Mouse (Mus musculus) gonadal fat pad, adult 2 months (tissue): ENCODE results near the gene Rbms1. TPM values are rescaled to one million over a fixed set of nuclear protein-coding genes. Genes with fewer than 3 reads are reported as not detected.

Source experiments
- DNase-seq: peaks from one replicate; pipeline ENCODE4 v3.0.0-alpha.2; 2012; ENCODE audit warnings: low read depth
- polyA plus RNA-seq: library from polyadenylated mRNA; depleted of rRNA; stranded (reverse); fragments of >200 nt; gene quantifications from 2 replicates; pipeline ENCODE4 v1.2.3, GENCODE M21; 2012

Rbms1 gene
- polyA plus RNA-seq, 1 experiment: 102 TPM

DNA sequence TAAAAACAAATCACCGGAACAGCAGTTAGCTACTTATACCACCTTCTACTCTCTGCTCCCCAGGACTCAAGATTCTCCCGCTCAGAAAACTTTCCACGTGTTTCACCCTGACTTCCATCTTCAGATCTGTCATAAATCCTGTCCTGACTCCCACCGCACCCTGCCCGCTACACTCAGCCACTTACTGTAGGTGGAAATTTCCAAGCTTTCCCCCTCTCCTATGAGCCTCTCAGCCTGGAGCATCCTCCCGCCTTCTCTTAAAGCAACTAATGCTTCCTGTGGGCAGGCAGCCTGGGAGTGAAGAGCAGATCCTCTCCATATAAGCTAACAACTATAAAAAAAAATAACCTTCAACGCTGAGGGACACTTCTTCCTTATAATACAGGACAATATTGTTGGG is 44.6 kb downstream of the Rbms1 start:
- DNase-seq: no peak

DNA sequence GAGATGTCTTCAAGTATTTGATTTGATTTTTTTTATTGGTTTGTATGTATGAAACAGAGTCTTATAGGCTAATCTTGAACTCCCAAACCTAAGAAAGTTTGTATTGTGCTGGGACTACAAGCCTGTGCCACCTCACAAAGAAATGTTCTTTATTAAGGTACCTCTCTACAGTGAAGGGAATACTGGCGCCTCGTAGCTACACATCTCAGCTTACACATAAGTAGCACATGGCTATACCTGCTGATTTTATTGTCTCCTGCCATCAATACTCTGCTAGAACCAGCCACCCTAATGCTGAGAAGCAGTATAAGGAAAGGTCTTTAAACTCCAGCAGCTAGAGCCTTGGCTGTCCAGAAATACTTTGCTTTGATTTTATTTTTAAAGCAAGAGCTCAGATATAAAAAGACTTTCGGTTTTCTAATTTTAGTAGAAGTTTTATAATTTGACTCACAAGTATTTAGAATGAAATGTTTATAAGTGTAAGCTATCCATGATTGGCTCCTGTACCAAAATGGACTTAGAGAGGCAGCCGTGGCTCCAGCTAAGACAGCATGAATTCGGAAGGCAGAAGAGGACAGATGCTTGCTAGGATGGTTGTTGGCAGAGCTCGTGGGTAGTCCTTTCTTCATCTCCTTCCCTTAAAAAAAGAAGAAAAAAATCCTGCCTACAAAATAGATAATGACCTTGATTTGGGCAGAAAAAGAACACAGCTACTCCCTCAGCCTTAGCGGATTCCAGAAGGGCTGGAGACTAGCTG is 48.3 kb downstream of the Rbms1 start:
- DNase-seq: no peak

DNA sequence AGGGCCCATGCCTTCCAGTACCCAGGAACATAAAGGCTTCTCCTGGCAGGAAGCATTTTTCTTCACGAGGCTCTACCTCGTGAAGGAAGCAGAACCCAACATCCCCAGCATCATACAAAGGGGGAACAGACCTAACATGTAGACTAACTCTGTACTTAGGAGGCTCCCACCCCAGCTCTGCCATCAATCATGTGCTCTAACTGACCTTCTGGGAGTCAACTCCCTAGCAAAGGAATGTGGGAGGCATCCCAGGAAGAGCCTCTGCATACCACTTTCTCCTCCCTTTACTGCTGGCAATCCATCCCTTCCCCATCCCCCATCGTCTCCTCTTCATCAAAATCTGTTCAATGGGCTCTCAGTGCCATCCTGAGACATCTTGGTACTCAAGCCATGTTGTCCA is 49.7 kb downstream of the Rbms1 start:
- DNase-seq: no peak

DNA sequence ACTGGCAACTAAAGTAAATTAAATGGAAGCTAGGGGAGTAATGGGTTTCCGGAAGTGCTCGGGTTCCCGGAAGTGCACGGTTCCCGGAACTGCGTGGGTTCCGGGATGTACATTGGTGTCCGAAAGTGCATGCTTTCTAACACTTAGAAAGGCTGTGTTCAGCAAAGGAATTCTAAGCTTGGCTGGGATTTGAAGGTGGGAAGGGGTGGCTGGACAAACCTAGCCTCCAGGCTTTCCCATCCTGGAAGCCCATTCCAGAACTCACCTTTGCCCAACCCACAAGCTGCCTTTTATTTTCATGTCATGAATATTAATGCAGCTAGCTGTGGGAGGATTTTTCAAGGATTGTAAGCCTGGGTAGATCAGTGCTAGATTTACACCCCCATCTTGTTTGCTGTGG is 51.3 kb downstream of the Rbms1 start:
- DNase-seq: no peak

DNA sequence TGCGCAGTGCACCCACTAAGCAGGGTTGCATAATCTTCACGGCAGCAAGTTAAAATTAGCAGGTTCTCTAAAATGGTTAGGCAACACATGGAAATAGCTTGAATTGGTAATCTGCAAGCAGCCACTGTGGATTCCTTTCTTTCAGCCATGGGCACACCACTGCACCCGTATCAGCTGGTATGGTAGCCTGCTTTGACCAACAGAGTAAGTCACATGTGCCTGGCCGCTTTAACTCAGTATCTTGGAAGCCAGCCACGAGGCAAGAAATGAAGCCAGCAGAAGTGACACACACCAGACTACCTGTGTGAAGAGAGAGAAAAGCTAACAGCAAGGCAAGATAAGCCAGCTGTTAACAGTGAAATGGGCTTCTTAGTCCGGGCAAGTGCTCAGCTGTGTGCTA is 52.2 kb downstream of the Rbms1 start:
- no peak for DNase-seq

DNA sequence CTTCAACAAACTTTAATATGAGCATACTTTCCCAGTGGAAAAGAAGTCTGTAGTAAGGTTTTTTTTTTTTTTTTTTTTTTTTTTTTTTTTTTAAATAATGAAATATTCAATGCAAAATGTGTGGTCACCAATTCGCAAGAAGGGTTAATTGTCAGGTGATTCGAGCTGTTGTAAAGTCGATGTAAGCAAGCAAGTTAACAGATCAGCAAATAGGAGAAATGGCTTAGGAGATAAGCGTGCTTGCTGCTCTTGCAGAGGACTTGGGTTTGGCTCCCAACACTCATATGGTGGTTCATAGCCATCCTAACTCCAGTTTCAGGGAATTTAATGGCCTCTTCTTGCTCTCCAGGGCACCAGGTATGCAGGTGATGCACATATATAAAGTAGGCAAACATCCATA is 54.4 kb downstream of the Rbms1 start:
- DNase-seq: no peak

DNA sequence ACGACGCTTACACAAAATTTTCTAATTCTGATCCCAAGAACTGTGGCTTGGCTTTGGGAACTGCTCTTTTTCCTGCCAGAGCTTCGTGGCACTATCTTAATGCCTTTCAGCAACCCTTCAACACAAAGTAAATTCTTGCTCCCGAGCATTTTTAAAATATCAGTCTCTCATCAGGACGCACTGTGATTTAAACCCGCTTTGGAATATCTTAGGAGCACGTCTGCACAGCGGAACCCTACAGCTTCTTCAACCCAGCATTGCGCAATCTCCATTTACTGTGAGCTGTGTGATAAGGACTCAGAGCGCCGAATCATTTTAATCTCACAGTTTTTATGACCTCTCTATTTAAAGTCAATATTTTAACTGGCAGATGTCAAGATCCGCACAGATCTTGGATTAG is 54.9 kb downstream of the Rbms1 start:
- no peak for DNase-seq

DNA sequence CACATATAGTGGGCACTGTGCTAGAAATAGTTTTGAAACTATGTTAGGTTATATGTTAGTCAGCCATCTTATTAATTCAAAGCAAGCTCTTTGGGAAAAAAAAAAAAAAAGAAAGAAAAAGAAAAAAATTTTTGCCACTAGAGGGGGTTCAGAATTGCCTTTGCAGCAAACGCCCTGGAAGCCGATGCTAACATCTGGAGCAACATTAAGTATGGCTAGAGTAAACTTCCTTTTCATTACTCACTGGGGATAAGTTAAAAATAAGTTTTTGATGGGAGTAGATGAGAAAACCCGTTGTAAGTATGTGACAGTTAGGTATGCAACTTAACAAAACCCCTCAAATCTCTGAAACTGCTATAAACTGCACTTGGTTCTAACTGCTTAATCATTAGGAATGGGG is 57.7 kb downstream of the Rbms1 start:
- no peak for DNase-seq

DNA sequence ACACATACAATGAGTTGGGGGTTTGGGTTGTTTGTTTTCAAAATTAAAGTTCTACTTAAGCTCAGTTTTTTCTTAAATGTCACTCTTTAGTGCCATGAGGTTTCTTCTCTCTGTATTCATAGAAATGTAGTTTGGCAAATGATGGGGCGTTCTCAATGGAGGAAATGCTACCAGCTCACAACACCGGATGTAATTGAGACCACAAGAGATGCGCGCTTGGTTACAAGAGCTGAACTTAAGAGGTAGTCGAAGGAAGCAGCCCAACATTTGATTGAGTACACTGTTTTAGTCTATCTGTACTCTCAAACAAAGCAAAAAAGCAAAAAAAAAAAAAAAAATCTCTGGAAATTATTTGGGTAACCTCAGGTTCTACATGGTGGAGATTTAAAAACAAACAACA is 58.9 kb downstream of the Rbms1 start:
- no peak for DNase-seq

DNA sequence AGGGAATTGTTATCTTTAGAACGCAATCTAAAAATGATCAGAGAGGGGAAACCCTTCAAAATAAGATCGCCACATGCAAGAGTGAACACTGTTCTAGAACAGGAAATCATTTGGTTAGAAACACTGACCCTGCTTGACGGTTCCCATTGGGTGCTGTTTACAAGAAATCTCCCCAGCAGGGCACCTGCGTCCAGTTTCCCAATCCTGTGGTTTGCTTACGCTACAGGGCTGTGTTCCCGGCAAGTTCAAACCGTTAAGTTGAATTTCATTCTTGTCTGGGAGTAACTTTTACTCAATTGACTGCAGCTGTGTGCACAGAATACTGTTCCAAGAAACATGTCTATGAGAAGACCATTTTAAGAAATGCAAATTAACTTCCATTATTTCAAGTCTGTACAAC is 59.5 kb downstream of the Rbms1 start:
- DNase-seq: no peak

DNA sequence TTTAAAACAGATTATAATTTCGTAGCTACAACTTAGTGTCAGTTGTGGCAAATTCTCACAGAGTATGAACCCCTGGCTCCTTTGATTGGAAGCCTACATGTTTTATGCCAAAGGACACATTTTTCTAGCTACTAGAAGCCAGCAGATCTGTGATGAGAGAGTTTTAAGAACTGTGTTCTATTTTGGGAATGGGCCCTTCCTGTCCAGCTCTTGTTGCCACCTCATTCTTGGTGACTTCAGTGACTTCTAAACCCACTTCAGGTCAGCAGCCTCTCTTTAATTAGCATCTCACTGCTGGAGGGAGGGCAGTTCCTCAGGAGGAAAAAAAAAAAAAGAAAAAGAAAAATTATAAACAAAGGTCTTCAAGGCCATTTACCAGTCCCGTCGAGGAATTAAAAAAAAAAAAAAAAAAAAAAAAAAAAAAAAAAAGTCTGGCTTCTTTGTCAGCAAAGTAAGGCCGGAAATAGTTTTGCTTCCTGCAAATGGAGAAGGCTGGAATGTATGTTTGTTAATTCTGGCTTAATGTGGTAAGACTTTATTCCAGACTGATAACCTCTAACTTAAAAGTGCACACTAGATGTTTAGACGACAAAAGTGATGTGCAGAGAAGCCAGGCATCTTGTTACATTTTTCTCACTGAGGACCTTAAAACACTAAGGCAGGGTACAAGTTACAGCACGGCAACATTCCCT is 60.4 kb downstream of the Rbms1 start:
- no peak for DNase-seq

DNA sequence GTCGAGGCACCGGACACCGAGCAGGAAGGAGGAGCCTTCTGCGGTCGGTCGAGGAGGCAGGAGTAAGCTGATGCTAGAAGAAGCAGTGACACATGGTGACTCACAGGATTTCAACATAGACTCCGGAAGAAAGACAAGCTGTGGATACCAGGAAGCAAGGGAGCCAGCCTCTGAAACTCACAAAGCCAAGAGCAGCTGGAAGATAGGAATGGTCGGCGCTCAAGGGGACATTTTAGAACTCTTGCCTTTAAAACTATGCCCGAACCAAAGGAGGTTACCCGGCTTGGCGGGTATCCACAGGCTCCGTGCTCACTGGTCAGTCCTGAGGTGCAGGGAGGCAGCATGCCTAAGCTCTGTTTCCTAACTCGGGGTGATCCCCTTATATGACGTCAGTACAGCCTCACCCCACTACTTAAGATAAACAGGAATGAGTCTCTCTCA is 61.5 kb downstream of the Rbms1 start:
- no peak for DNase-seq

DNA sequence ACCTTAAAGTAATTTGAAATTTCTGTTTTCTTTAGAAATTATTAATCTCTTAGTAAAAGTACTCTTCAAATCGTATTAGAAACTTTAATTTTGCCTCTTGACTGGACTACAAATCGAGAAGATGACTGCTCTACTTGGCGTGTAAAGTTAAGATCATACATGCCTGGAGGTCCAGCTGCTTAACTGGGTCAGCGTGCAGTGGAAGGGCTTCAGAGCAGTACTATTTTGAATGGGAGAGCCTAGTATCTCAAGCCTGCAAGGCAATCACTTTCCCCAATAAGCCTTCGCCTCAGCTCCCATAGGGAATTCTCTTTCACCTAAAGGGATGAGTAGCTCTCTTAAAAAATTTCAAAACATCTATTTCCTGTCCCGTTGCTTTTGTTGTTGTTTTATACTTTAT is 62.0 kb downstream of the Rbms1 start:
- no peak for DNase-seq

DNA sequence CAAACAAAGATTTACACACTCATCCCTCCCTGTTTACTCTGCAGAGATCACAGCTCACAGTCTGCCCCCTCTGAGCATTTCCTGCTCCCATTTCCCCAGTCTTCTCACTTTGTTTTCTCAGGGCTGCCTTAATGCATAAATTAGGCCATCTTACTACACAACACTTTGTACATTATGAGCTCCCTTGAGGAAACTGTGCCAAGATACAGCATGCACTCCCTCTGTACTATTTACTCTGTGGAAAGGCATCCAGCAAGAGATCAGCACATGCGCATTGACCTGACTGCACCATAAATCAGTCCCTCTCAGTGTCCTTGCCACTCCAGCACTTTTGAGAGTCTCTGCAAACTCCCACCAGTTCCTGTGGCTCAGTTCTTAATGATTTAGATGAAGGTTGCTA is 70.0 kb downstream of the Rbms1 start:
- DNase-seq: no peak

DNA sequence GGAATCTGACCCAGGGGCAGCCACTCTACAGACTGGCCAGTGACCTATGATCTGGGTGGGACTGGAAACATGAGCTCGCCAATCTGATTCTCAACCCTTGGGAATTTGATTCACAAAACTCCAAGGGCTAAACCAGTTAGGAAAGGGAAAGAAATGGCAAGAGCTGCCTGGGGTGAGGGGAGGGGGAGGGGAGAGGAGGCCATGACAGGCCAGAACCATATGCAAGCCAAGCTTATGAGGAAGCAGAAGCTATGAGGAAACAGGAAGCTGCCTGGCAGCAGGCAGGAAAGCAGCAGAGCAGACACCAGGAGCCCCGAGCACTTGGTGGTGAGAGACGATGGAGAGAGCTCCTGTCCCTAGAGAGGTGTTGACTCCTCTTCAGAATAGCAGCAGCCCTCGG is 79.1 kb downstream of the Rbms1 start:
- DNase-seq: no peak

DNA sequence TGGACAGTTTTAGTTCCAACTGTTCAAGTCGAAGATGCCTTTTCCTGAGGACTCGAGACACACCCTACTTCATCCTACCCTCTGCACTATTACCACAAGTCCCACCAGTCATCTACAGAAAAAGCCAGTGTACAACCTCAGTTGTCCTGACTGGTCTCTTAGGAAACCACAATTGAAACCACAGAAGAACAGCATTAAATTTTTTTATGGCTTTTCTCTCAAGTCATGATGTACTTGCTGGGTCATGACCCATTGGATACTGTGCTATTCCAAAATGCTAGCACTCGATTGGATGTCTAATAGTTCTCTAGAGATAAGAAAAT is 80.0 kb downstream of the Rbms1 start:
- DNase-seq: no peak

DNA sequence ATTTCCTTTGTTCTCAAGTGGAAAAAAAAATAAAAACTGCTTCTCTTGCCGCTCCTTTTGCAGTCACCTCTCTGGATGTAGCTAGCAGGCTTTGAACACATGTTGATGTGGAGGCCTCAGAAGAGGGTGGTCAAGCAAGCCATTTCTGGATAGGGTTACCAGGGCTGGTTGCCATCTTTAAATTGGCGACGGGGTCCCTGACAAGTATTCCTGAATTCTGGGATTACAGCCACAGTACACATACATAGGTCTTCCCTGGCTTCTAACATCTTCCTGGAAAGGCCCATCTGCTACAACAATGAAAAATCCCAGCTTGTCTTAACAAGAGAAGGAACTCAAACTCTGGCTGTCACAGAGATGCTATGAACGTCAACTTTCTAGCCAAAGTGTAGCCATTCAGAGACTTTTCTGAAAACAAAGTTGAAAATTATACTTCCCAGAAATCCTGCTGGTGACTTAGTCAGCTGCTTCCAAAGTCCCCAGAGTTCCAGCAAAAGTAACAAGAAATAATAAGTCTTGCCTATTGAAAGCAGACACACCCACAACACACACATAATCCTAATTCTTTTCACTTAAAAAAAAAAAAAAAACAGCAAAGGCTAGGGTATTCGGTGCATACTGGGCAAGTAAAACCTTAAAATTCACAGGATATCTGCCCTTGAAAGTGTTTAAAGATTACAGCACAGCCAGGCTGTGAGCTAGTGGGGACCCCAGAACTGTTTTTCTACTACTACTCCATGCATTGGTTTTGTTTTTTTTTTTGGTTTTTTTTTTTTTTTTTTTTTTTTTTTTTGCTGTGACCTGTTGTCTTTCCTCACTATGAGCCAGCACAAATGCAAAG is 80.6 kb downstream of the Rbms1 start:
- DNase-seq: no peak

DNA sequence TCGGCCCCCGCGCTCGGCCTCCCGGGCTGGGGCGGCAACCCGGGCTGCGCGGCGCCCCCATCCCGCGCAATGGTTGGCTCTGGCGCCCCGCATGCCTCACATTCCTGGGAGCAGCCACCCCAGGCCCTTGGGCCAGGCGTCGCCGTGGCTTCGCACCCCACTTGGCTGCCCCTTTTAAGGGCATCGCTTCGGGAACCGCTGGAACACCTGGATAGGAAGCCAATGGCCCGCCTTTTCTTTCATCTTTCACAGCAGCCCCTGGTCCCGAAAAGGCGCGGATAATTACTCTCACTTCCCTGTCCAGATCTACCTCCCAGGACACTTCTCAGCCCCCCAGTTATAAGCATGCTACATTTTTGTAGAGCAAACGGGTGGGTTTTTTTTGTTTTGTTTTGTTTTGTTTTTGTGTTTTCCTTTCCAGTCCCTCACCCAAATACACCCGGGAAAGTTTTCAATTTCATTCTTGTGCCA is 81.4 kb downstream of the Rbms1 start:
- no peak for DNase-seq

DNA sequence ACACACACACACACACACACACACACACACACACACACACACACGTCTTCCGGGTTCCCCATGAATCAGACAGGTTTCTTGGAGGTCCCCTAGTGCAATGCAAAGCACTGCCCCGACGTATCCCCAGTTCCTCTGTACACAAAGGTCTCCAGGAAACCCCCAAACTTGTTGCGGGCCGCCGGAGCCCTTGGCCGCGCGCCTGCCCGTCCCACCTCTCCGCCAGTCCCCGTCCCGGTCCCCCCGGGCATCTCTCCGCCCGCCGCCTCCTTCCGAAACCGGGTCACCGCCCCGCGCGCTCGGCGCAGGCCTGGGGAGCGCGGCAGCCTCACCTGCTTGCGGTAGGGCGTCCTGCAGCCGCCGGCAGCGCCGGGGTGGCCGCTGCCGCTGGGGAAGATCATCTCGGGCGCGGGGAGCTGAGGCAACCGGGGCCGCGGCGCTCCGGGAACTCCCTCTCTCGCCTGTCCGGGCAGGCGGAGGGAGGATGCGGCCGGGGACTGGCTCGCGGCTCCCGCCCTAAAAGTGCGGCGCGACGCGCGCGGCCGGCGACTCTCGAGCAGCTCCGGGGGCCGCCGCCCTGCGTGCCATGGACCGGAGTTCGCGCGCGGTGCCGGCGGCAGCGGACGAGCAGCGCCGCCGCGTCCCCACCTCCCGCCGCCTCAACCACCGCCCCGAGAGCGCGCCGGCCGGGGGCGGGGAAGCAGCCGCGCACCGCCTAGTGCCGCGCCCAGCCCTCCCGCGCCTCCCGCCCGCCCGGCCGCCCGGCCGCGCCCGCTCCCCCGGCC is 82.0 kb downstream of the Rbms1 start:
- DNase-seq: no peak

DNA sequence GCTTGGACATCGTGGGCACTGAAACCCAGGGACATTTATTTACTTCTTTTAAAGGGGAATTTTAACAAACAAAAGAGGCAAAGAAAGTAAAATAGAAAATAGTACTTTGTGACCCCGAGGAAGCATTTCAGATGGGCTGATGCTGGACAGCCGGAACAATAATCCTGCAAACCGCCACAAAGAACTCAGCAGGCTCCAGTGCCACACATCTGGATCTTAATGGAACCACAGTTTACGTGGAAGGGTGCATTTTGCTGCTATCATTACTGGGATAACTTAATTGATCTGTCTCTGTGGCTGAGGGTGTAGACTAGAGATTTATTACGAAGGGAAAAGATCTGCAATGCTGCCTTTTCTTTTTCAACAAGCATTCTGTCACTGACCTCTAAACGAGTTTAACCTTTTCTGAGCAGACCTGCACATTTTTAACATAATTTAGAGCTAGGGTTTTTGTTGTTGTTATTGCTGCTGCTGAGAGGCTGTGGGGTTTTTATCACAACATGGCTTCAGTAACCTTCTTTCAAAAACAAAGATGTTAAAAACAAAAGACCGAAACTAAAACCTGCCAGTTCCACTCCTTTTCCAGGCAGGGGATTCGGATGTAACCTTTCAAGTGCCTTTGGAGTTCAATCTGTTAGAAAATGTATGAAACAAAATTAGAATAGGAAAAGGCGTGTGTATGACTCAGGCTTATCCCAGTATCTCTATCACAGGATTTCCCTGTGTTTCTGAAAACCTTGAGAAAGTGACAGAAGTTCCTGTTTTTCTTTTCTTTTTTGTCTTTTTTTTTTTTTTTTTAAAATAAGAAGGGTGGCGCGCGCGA is 82.8 kb downstream of the Rbms1 start:
- DNase-seq: no peak
